Mouse (Mus musculus) neutrophil, adult 65 days (primary cell): Measurements from ENCODE around the gene Setd3. TPM values are rescaled to one million over a fixed set of nuclear protein-coding genes. Genes with fewer than 3 reads are reported as not detected.

Experiments
- total RNA-seq: library from RNA; stranded (reverse); gene quantifications from 2 replicates; pipeline ENCODE4 v1.2.4, GENCODE M21; 2023

Setd3 gene
- total RNA-seq = 45.0 and 59.9 TPM in 2 replicates

DNA sequence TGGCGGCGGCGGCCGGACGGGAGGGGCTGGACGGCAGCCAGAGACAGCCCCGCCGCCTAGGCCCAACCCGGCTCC is at the start of gene Setd3:
Gene Setd3, minus strand, starts transcription at position 69 of the 75 bp plus-strand sequence.

GRCm38 (mm10) chr12:108179321-108180266 is 480 bp upstream of the Setd3 start, which contains the start of gene Ccnk:
Ccnk (plus strand) TSS chr12:108179579.

Other genes with a start within 250 kb of the Setd3 start
- gene Bcl11b, start 175.7 kb downstream of the Setd3 start, total RNA-seq = not detected in 2 replicates
- 93.4 and 119 TPM in 2 replicates for gene Ccnk, start 265 bp upstream of the Setd3 start, total RNA-seq
- gene Ccdc85c, start 96.1 kb upstream of the Setd3 start, total RNA-seq = 0.16 and 0.18 TPM in 2 replicates
- gene Hhipl1, start 127.0 kb upstream of the Setd3 start, total RNA-seq = not detected in 2 replicates
- gene Cyp46a1, start 155.1 kb upstream of the Setd3 start, total RNA-seq = not detected in 2 replicates
- gene Eml1, start 191.6 kb upstream of the Setd3 start, total RNA-seq = 1.0 and 2.8 TPM in 2 replicates